Mouse (Mus musculus): Measurements from ENCODE around the gene Hps6.

DNA sequence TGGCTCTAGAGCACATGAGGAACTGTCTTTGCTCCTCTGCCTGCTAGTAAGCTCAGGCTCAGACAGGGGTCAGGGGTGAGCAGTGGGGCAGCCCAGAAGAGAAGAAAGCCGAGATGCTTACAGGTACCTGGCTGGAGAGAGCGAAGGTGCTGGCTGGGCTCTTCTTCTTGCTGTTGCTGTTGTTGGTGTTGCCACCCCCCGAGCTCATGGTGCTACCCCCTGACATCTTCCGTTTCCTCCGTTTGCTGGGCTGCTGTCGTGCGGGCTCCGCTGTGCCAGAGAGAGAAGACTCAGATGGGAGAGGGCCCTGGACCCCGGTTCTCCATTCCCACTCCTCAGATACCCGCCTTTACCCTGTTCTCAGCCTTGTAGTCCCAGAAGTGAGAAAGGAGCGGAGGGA, 30.6 kb downstream of the Hps6 start:
- TF ChIP-seq CTCF (IDR thresholded peaks at IDR 0.05; ENCODE audit: extremely low read depth, insufficient read depth, insufficient read length, insufficient replicate concordance) = no peak
- TF ChIP-seq POLR2A (IDR thresholded peaks at IDR 0.05; ENCODE audit: low read depth, low read length) = no peak

Data from spleen, adult 2 months (tissue).